Mouse (Mus musculus): Measurements from ENCODE around the gene Pou2f1. TPM values are rescaled to one million over a fixed set of nuclear protein-coding genes. Genes with fewer than 3 reads are reported as not detected.

Gene Pou2f1
- polyA plus RNA-seq, 1 experiment from 2014 or later = 4.9 TPM

- no peaks in the 10 kb centered on the region for H3K4me1 ChIP-seq (replicated peaks; ENCODE audit: control insufficient read depth, insufficient read depth)
- 90% methylated on average over 2 of the region's 2 CpGs for WGBS
- DNase-seq (ENCODE audit: low spot score) (no peak), ATAC-seq (ENCODE audit: low FRiP score, low TSS enrichment) (no peak)
- H3K27ac ChIP-seq (replicated peaks) = no peak overlapping the region
- H3K4me3 ChIP-seq (ENCODE audit: low read depth, low read length) = no peak overlapping the region
- H3K9me3 ChIP-seq (ENCODE audit: control insufficient read depth, low read length) = no peaks in the 10 kb centered on the region
- no peak overlapping the region for H3K4me2 ChIP-seq (replicated peaks; ENCODE audit: low read depth)
- no peak for TF ChIP-seq EP300 (optimal IDR thresholded peaks at IDR 0.05)
- no peaks in the 10 kb centered on the region for H3K27me3 ChIP-seq (ENCODE audit: control insufficient read depth, insufficient read depth, low read length)
- no peak overlapping the region for H3K9ac ChIP-seq (ENCODE audit: low read length)
- no peaks in the 10 kb centered on the region for H3K36me3 ChIP-seq (ENCODE audit: control insufficient read depth, insufficient read depth, low read length)
Measured at GRCm38 (mm10) chr1:165932842-165933241, 69.6 kb downstream of the Pou2f1 start.

- TF ChIP-seq CTCF (IDR thresholded peaks at IDR 0.05; ENCODE audit: low read depth) (no peak), EP300 (optimal IDR thresholded peaks at IDR 0.05) (no peak)
- H3K9me3 ChIP-seq (ENCODE audit: control insufficient read depth, low read length) = no peaks in the 10 kb centered on the region
- ATAC-seq (ENCODE audit: low FRiP score, low TSS enrichment) (no peak), DNase-seq (ENCODE audit: low spot score) (no peak)
- H3K36me3 ChIP-seq (ENCODE audit: control insufficient read depth, insufficient read depth, low read length) = no peaks in the 10 kb centered on the region
- H3K4me2 ChIP-seq (replicated peaks; ENCODE audit: low read depth) = no peak overlapping the region
- 69% methylated on average over 3 of the region's 3 CpGs for WGBS
- no peak overlapping the region for H3K27ac ChIP-seq (replicated peaks)
- no peak overlapping the region for H3K9ac ChIP-seq (ENCODE audit: low read length)
- no peaks in the 10 kb centered on the region for H3K27me3 ChIP-seq (ENCODE audit: control insufficient read depth, insufficient read depth, low read length)
- H3K4me3 ChIP-seq (ENCODE audit: low read depth, low read length) = no peak overlapping the region
- no peaks in the 10 kb centered on the region for H3K4me1 ChIP-seq (replicated peaks; ENCODE audit: control insufficient read depth, insufficient read depth)
Measured at GRCm38 (mm10) chr1:165930510-165930909, 72.0 kb downstream of the Pou2f1 start.

- H3K4me3 ChIP-seq (ENCODE audit: low read depth, low read length) = no peak overlapping the region
- DNase-seq (ENCODE audit: low spot score) (no peak), ATAC-seq (ENCODE audit: low FRiP score, low TSS enrichment) (no peak)
- no peaks in the 10 kb centered on the region for H3K27me3 ChIP-seq (ENCODE audit: control insufficient read depth, insufficient read depth, low read length)
- no peaks in the 10 kb centered on the region for H3K36me3 ChIP-seq (ENCODE audit: control insufficient read depth, insufficient read depth, low read length)
- H3K4me2 ChIP-seq (replicated peaks; ENCODE audit: low read depth) = no peak overlapping the region
- H3K27ac ChIP-seq (replicated peaks) = no peak overlapping the region
- no peak overlapping the region for H3K9ac ChIP-seq (ENCODE audit: low read length)
- H3K4me1 ChIP-seq (replicated peaks; ENCODE audit: control insufficient read depth, insufficient read depth) = no peaks in the 10 kb centered on the region
- no peak for TF ChIP-seq CTCF (IDR thresholded peaks at IDR 0.05; ENCODE audit: low read depth)
- TF ChIP-seq EP300 (optimal IDR thresholded peaks at IDR 0.05) = no peak
- H3K9me3 ChIP-seq (ENCODE audit: control insufficient read depth, low read length) = no peaks in the 10 kb centered on the region
- WGBS = 87% methylated on average over 7 of the region's 7 CpGs
Measured at GRCm38 (mm10) chr1:165927507-165928279, 74.8 kb downstream of the Pou2f1 start.

GRCm38 (mm10) chr1:165925207-165925606 lies 77.3 kb downstream of the Pou2f1 start:
- TF ChIP-seq CTCF (IDR thresholded peaks at IDR 0.05; ENCODE audit: low read depth) = no peak
- no peak for TF ChIP-seq EP300 (optimal IDR thresholded peaks at IDR 0.05)
- H3K27ac ChIP-seq (replicated peaks) = no peak overlapping the region
- DNase-seq (ENCODE audit: low spot score) (no peak), ATAC-seq (ENCODE audit: low FRiP score, low TSS enrichment) (no peak)
- no peaks in the 10 kb centered on the region for H3K9me3 ChIP-seq (ENCODE audit: control insufficient read depth, low read length)
- H3K4me2 ChIP-seq (replicated peaks; ENCODE audit: low read depth) = no peak overlapping the region
- H3K27me3 ChIP-seq (ENCODE audit: control insufficient read depth, insufficient read depth, low read length) = no peaks in the 10 kb centered on the region
- no peaks in the 10 kb centered on the region for H3K4me1 ChIP-seq (replicated peaks; ENCODE audit: control insufficient read depth, insufficient read depth)
- H3K4me3 ChIP-seq (ENCODE audit: low read depth, low read length) = no peak overlapping the region
- H3K36me3 ChIP-seq (ENCODE audit: control insufficient read depth, insufficient read depth, low read length) = no peaks in the 10 kb centered on the region
- 86% methylated on average over 2 of the region's 2 CpGs for WGBS
- H3K9ac ChIP-seq (ENCODE audit: low read length) = no peak overlapping the region

- no peak for TF ChIP-seq CTCF (IDR thresholded peaks at IDR 0.05; ENCODE audit: low read depth)
- TF ChIP-seq EP300 (optimal IDR thresholded peaks at IDR 0.05) = no peak
- Histone ChIP-seq H3K27ac (replicated peaks) (no peak overlapping the region), H3K36me3 (ENCODE audit: control insufficient read depth, insufficient read depth, low read length) (no peaks in the 10 kb centered on the region), H3K27me3 (ENCODE audit: control insufficient read depth, insufficient read depth, low read length) (no peaks in the 10 kb centered on the region), H3K9ac (ENCODE audit: low read length) (no peak overlapping the region), H3K9me3 (ENCODE audit: control insufficient read depth, low read length) (no peaks in the 10 kb centered on the region), H3K4me3 (ENCODE audit: low read depth, low read length) (no peak overlapping the region), H3K4me1 (replicated peaks; ENCODE audit: control insufficient read depth, insufficient read depth) (no peaks in the 10 kb centered on the region; the same call in 1 of the 2 replicates), H3K4me2 (replicated peaks; ENCODE audit: low read depth) (no peak overlapping the region)
- ATAC-seq (ENCODE audit: low FRiP score, low TSS enrichment) (no peak), DNase-seq (ENCODE audit: low spot score) (no peak)
- 60% methylated on average over 1 of the region's 1 CpGs for WGBS
Measured at GRCm38 (mm10) chr1:165922488-165922887, 80.0 kb downstream of the Pou2f1 start.

GRCm38 (mm10) chr1:165921026-165921425 lies 81.5 kb downstream of the Pou2f1 start:
- no peak for DNase-seq (ENCODE audit: low spot score)
- WGBS = 77% methylated on average over 3 of the region's 3 CpGs
- Histone ChIP-seq H3K36me3 (ENCODE audit: control insufficient read depth, insufficient read depth, low read length) (no peaks in the 10 kb centered on the region), H3K4me3 (ENCODE audit: low read depth, low read length) (no peak overlapping the region), H3K27me3 (ENCODE audit: control insufficient read depth, insufficient read depth, low read length) (no peaks in the 10 kb centered on the region), H3K27ac (replicated peaks) (no peak overlapping the region), H3K4me1 (replicated peaks; ENCODE audit: control insufficient read depth, insufficient read depth) (no peaks in the 10 kb centered on the region; the same call in 1 of the 2 replicates), H3K4me2 (replicated peaks; ENCODE audit: low read depth) (no peak overlapping the region), H3K9me3 (ENCODE audit: control insufficient read depth, low read length) (no peaks in the 10 kb centered on the region), H3K9ac (ENCODE audit: low read length) (no peak overlapping the region)
- TF ChIP-seq CTCF (IDR thresholded peaks at IDR 0.05; ENCODE audit: low read depth) (no peak), EP300 (optimal IDR thresholded peaks at IDR 0.05) (no peak)
- no peak for ATAC-seq (ENCODE audit: low FRiP score, low TSS enrichment)
